Mouse (Mus musculus) thymus, adult 2 months (tissue): Measurements from ENCODE around the gene Zbtb26.

ENCODE experiments used
- CTCF ChIP-seq: fragments of 200-500 bp; IDR thresholded peaks from 2 replicates; pipeline ENCODE4 v1.5.1; 2012; ENCODE audit warnings: mild to moderate bottlenecking, control low read depth, low read length, moderate library complexity, borderline replicate concordance; ENCODE audit not compliant: control insufficient read depth, poor library complexity, insufficient read depth; ENCODE audit errors: extremely low read depth
- POLR2A ChIP-seq: fragments of 200-500 bp; IDR thresholded peaks from 2 replicates; pipeline ENCODE4 v1.6.1; 2012; ENCODE audit warnings: mild to moderate bottlenecking, low read length, control low read depth, moderate library complexity; ENCODE audit not compliant: control insufficient read depth, poor library complexity, insufficient read depth; ENCODE audit errors: extremely low read depth

DNA sequence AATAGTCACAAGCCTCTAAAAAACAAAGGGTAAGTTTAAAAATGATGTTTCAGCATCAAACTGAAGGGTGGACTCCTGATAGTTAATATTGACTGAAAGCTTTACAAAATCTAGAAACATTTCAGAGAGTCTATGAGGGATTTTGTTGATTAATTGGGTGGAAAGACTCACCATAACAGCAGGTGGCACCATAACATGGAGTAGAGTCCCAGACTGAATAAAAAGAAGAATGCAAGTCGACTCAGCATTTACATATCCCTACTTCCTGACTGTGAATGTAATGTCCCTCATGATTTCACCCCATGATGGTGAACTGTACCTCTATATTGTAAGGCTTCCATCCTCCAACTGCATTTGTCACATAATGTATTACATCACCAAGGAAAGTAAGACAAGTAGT lies 47.4 kb downstream of the Zbtb26 start:
- no peak for TF ChIP-seq CTCF
- no peak for TF ChIP-seq POLR2A
